1 mouse cellular context compared by ENCODE assay signal in the genomic region with DNA sequence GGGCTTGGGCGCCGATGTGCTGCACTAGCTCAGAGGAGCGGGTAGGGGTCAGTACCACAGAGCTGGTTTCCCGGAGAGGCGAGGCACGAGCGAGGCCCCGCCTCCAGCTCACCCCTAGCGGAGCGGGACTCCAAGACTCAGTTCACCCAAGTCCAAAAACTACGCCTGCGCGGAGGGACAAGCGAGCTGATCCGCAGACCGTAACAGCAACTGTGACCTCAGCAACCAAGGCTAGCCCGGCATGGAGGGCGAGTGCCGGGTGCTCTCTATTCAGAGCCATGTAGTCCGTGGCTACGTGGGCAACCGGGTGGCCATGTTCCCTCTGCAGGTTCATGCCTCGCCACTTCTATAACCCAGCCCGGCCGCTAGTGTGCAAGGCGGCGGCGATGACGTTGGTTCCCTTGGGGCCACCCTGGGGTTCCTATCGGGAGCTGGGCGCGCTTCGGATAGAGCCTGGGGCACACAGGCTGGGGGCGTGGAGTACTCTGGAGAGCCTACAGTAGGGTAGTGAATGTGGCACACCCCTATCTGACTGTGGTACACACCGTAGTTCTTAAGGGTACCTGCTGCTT.
TF ChIP-seq lines count a peak whose summit lies in the region.

No protein-coding gene starts in this region.

TF ChIP-seq in MEL, 35 proteins besides CTCF, POLR2A, EP300 and RAD21 (continued from another document):
- TF ChIP-seq ETS1 (IDR thresholded peaks at IDR 0.05; ENCODE audit: low read depth, low read length) (peak; percentile 8; the same call in 1 of the 2 replicates), KAT2A (conservative IDR thresholded peaks at IDR 0.05; ENCODE audit: low read depth, low read length) (no peak)
